7 mouse cellular contexts compared by ENCODE assay signal in the genomic region with DNA sequence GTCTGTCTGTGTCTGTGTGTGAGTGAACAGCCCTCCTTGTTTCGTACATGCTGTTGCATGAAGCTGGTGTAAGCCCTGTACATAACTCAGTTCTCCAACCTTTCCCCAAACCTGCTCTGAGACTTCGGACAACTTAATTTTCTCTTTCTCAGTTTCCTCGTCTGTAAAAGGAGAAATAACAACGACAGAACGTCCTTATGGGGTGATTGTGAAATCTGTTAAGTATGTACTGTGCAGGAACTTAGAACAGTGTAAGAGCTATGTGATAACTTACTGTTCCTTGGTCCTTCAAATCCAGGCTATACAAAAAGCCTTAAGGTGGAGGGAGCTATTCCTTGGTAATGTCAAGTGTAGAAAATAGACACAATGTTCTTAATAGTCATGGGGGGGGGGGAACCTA. TPM values are rescaled to one million over a fixed set of nuclear protein-coding genes. Genes with fewer than 3 reads are reported as not detected.
DNase-seq lines count a peak whose midpoint lies in the region; ATAC-seq and TF ChIP-seq lines count a peak whose summit lies in the region.

No protein-coding gene starts in this region.

- DNase-seq in thymus, postnatal 0 days (ENCODE audit: low spot score) = peak; percentile 9
- DNase-seq in thymus, postnatal 25 days = no peak
- peak; percentile 81 for DNase-seq in lung, postnatal 0 days (ENCODE audit: low spot score)
- DNase-seq in natural killer cell, adult 2 months (ENCODE audit: low spot score in 2 of 2) = no peak
- no peak for DNase-seq in layer of hippocampus, adult 8-10 months (ENCODE audit: low spot score in 2 of 2)
- no peak for DNase-seq in adrenal gland, adult 8-10 months

- peak overlapping the region; percentile 89 for H3K4me2 ChIP-seq in lung, postnatal 0 days (replicated peaks; ENCODE audit: low read depth, low read length)

- H3K9ac ChIP-seq in lung, postnatal 0 days (replicated peaks; ENCODE audit: low read depth) = peak overlapping the region; percentile 81

- no peaks in the 10 kb centered on the region for H3K9me3 ChIP-seq in lung, postnatal 0 days (ENCODE audit: low read length)

- WGBS in lung, postnatal 0 days = 14% methylated on average over 5 of the region's 5 CpGs

- ATAC-seq in granulocyte monocyte progenitor cell, adult 5-6 weeks (replicated peaks; ENCODE audit: poor library complexity, severe bottlenecking) = peak; percentile 59
- peak; percentile 46 for ATAC-seq in lung, postnatal 0 days

- H3K36me3 ChIP-seq in lung, postnatal 0 days (ENCODE audit: insufficient read depth, low read length) = peaks cover 4% of the 10 kb centered on the region; the same call in 1 of the 2 replicates

- H3K4me1 ChIP-seq in lung, postnatal 0 days (ENCODE audit: insufficient read depth, low read depth, low read length) = peaks cover 5% of the 10 kb centered on the region; the same call in 1 of the 2 replicates

- TF ChIP-seq CTCF in lung, postnatal 0 days (IDR thresholded peaks at IDR 0.05) = no peak

- TF ChIP-seq EP300 in lung, postnatal 0 days (IDR thresholded peaks at IDR 0.05) = peak; percentile 58

- peak overlapping the region; percentile 70 for H3K4me3 ChIP-seq in lung, postnatal 0 days (ENCODE audit: low read depth, low read length)

- no peaks in the 10 kb centered on the region for H3K27me3 ChIP-seq in lung, postnatal 0 days (replicated peaks; ENCODE audit: insufficient read depth, low read length)

- H3K27ac ChIP-seq in lung, postnatal 0 days (ENCODE audit: low read length) = peak overlapping the region; percentile 93

RNA-seq across cellular contexts. Expression of gene Ccnj, which starts 1.3 kb away (rescaled TPM):
- 7.6 and 8.7 TPM in 2 replicates for polyA plus RNA-seq in thymus, postnatal 0 days (2015; fragmentation: Nextera tagmentation; extraction: Ambion mirVana)
- 5.5 and 7.4 TPM in 2 replicates for total RNA-seq in granulocyte monocyte progenitor cell, adult 5-6 weeks (2014; fragmentation: Nextera tagmentation)
- total RNA-seq in granulocyte monocyte progenitor cell, adult 5-6 weeks (2017) = 9.3 and 9.5 TPM in 2 replicates
- polyA plus RNA-seq in lung, postnatal 0 days (2015; fragmentation: Nextera tagmentation; extraction: Ambion mirVana) = 12.7 and 14.8 TPM in 2 replicates
- 1 to 10 TPM; 6.8 to 7.9 (median 7.4) TPM for total RNA-seq in layer of hippocampus, adult 8-10 months (2022)
- total RNA-seq in adrenal gland, adult 8-10 months (2022) = 10 to 100 TPM in 1 of 4 experiments, 1 to 10 TPM in 3; 6.2 to 11.6 (median 6.9) TPM

Comparison
In these comparisons a context has a peak if more than half of its experiments do, and no peak if none do; other contexts are left out.
1. DNase-seq: peak in thymus, postnatal 0 days (single experiment) and lung, postnatal 0 days (single experiment); none in thymus, postnatal 25 days (single experiment), natural killer cell, adult 2 months (0 of 2), layer of hippocampus, adult 8-10 months (0 of 2) and adrenal gland, adult 8-10 months (single experiment).